Mouse (Mus musculus) kidney, postnatal 0 days (tissue): Measurements from ENCODE around the gene Pbx1. TPM values are rescaled to one million over a fixed set of nuclear protein-coding genes. Genes with fewer than 3 reads are reported as not detected.

ENCODE experiments used
- ATAC-seq: fragments of 200-750 bp; cut with Nextera tagmentation; replicated peaks from 2 replicates; pipeline ENCODE4 v1.8.0; 2017; ENCODE audit warnings: low read depth, moderate number of reproducible peaks, moderate TSS enrichment, moderate library complexity; ENCODE audit not compliant: low FRiP score
- DNase-seq: peaks from one replicate; pipeline ENCODE4 v3.0.0-alpha.2; 2016; ENCODE audit warnings: low spot score
- H3K27ac ChIP-seq: fragments of 300-500 bp; sonication (generic); 2 replicates; pipeline ENCODE4 v1.5.1; 2014; ENCODE audit warnings: mild to moderate bottlenecking
- H3K27me3 ChIP-seq: fragments of 300-500 bp; sonication (generic); 2 replicates; pipeline ENCODE4 v1.6.1; 2014; ENCODE audit warnings: low read length, mixed read lengths; ENCODE audit not compliant: insufficient read depth
- H3K36me3 ChIP-seq: fragments of 300-500 bp; sonication (generic); 2 replicates; pipeline ENCODE4 v1.6.1; 2014; ENCODE audit warnings: low read length, mixed read lengths; ENCODE audit not compliant: insufficient read depth
- H3K4me1 ChIP-seq: fragments of 300-500 bp; sonication (generic); replicated peaks from 2 replicates; pipeline ENCODE4 v1.6.1; 2014; ENCODE audit warnings: antibody characterized with exemption, low read length, mixed read lengths; ENCODE audit not compliant: insufficient read depth
- H3K4me2 ChIP-seq: fragments of 300-500 bp; sonication (generic); 2 replicates; pipeline ENCODE4 v1.6.1; 2014; ENCODE audit warnings: mild to moderate bottlenecking, low read length, moderate library complexity, mixed read lengths
- H3K4me3 ChIP-seq: fragments of 300-500 bp; sonication (generic); replicated peaks from 2 replicates; pipeline ENCODE4 v1.5.1; 2014; ENCODE audit warnings: low read depth, low read length
- H3K9ac ChIP-seq: fragments of 300-500 bp; sonication (generic); 2 replicates; pipeline ENCODE4 v1.6.1; 2014; ENCODE audit warnings: low read depth, low read length
- H3K9me3 ChIP-seq: fragments of 300-500 bp; sonication (generic); replicated peaks from 2 replicates; pipeline ENCODE4 v1.6.1; 2016; ENCODE audit warnings: low read length, inconsistent platforms, mixed read lengths
- CTCF ChIP-seq: IDR thresholded peaks from 2 replicates; pipeline ENCODE4 v1.5.1; 2016; ENCODE audit warnings: antibody characterized with exemption, low read depth, mild to moderate bottlenecking, moderate library complexity
- WGBS: fragments of 180-500 bp; shearing (Covaris S2); extraction: QIAGEN DNeasy Blood & Tissue Kit; methylation state at CpG from one replicate; pipeline ENCODE4 v1.1.7; 2014; 5-methylcytosine and 5-hydroxymethylcytosine counted together
- polyA plus RNA-seq: library from polyadenylated mRNA; unstranded; fragments of >200 nt; fragmentation: Nextera tagmentation; extraction: Ambion mirVana; gene quantifications from 2 replicates; pipeline ENCODE4 v1.2.1, GENCODE M21; 2015

Pbx1 gene
- polyA plus RNA-seq, 1 experiment from 2014 or later, result 55.7 TPM

- H3K4me3 ChIP-seq, result no peak overlapping the region
- 31% methylated on average over 5 of the region's 5 CpGs for WGBS
- H3K4me2 ChIP-seq, result 0 out of 2 replicates have a peak overlapping the region, but pooled peaks have one; percentile 11
- DNase-seq (peak; percentile 52), ATAC-seq (no peak)
- H3K9ac ChIP-seq, result no peak overlapping the region
- peak overlapping the region; percentile 83 for H3K27ac ChIP-seq
- TF ChIP-seq CTCF, result no peak
- H3K36me3 ChIP-seq, result no peaks in the 10 kb centered on the region
- no peaks in the 10 kb centered on the region for H3K9me3 ChIP-seq
- peaks cover 64% of the 10 kb centered on the region for H3K4me1 ChIP-seq
- H3K27me3 ChIP-seq, result no peaks in the 10 kb centered on the region
Observed at GRCm38 (mm10) chr1:168383832-168384593, 48.1 kb downstream of the Pbx1 start.

GRCm38 (mm10) chr1:168382823-168383157 lies 49.3 kb downstream of the Pbx1 start:
- peak; percentile 91 for DNase-seq
- H3K27me3 ChIP-seq, result no peaks in the 10 kb centered on the region
- no peak overlapping the region for H3K4me3 ChIP-seq
- 6% methylated on average over 4 of the region's 4 CpGs for WGBS
- TF ChIP-seq CTCF, result no peak
- H3K36me3 ChIP-seq, result no peaks in the 10 kb centered on the region
- H3K9me3 ChIP-seq, result no peaks in the 10 kb centered on the region
- H3K4me1 ChIP-seq, result peaks cover 64% of the 10 kb centered on the region
- no peak overlapping the region for H3K9ac ChIP-seq
- ATAC-seq, result peak; percentile 73
- peak overlapping the region; percentile 83 for H3K27ac ChIP-seq
- no peak overlapping the region for H3K4me2 ChIP-seq

- Histone ChIP-seq H3K9me3 (no peaks in the 10 kb centered on the region), H3K4me2 (no peak overlapping the region), H3K9ac (no peak overlapping the region), H3K27me3 (no peaks in the 10 kb centered on the region), H3K4me3 (no peak overlapping the region), H3K36me3 (no peaks in the 10 kb centered on the region), H3K27ac (peak overlapping the region; percentile 83), H3K4me1 (peaks cover 64% of the 10 kb centered on the region)
- TF ChIP-seq CTCF, result no peak
- peak; percentile 41 for ATAC-seq
- DNase-seq, result peak; percentile 73
- 17% methylated on average over 9 of the region's 9 CpGs for WGBS
Observed at GRCm38 (mm10) chr1:168382106-168382822, 49.8 kb downstream of the Pbx1 start.

- Histone ChIP-seq H3K4me3 (no peak overlapping the region), H3K4me1 (peaks cover 61% of the 10 kb centered on the region), H3K27me3 (no peaks in the 10 kb centered on the region), H3K27ac (peak overlapping the region; percentile 83; the same call in 1 of the 2 replicates), H3K9me3 (no peaks in the 10 kb centered on the region), H3K9ac (no peak overlapping the region), H3K4me2 (no peak overlapping the region; the same call in 1 of the 2 replicates), H3K36me3 (no peaks in the 10 kb centered on the region)
- no peak for TF ChIP-seq CTCF
- WGBS, result 23% methylated on average over 4 of the region's 4 CpGs
- no peak for DNase-seq
- ATAC-seq, result no peak
Observed at GRCm38 (mm10) chr1:168381451-168381850, 50.6 kb downstream of the Pbx1 start.

GRCm38 (mm10) chr1:168380241-168380770 lies 51.8 kb downstream of the Pbx1 start:
- no peaks in the 10 kb centered on the region for H3K9me3 ChIP-seq
- 0 out of 2 replicates have a peak overlapping the region, but pooled peaks have one; percentile 42 for H3K27ac ChIP-seq
- no peak for TF ChIP-seq CTCF
- H3K4me1 ChIP-seq, result peaks cover 54% of the 10 kb centered on the region
- 0 out of 2 replicates have a peak, but pooled peaks have one; percentile 6 for ATAC-seq
- peak; percentile 74 for DNase-seq
- no peaks in the 10 kb centered on the region for H3K36me3 ChIP-seq
- H3K27me3 ChIP-seq, result no peaks in the 10 kb centered on the region
- H3K4me2 ChIP-seq, result 0 out of 2 replicates have a peak overlapping the region, but pooled peaks have one; percentile 9
- 15% methylated on average over 9 of the region's 9 CpGs for WGBS
- H3K4me3 ChIP-seq, result no peak overlapping the region
- no peak overlapping the region for H3K9ac ChIP-seq

- Histone ChIP-seq H3K4me1 (peaks cover 30% of the 10 kb centered on the region), H3K36me3 (no peaks in the 10 kb centered on the region), H3K9me3 (no peaks in the 10 kb centered on the region), H3K4me3 (no peak overlapping the region), H3K4me2 (no peak overlapping the region), H3K27me3 (no peaks in the 10 kb centered on the region), H3K27ac (no peak overlapping the region), H3K9ac (no peak overlapping the region)
- DNase-seq, result no peak
- TF ChIP-seq CTCF, result no peak
- ATAC-seq, result no peak
- 41% methylated on average over 6 of the region's 6 CpGs for WGBS
Observed at GRCm38 (mm10) chr1:168377650-168378049, 54.4 kb downstream of the Pbx1 start.
